Mouse (Mus musculus) hindbrain, embryonic 13.5 days (tissue): ENCODE data around the gene Rhot2. TPM values are rescaled to one million over a fixed set of nuclear protein-coding genes. Genes with fewer than 3 reads are reported as not detected.

Experiments used
- ATAC-seq: fragments of 200-750 bp; cut with Nextera tagmentation; 2 replicates; pipeline ENCODE4 v1.8.0; 2017; ENCODE audit warnings: moderate TSS enrichment; ENCODE audit not compliant: low FRiP score
- H3K27ac ChIP-seq: fragments of 300-500 bp; sonication (generic); 2 replicates; pipeline ENCODE4 v1.5.1; 2015; ENCODE audit warnings: inconsistent platforms, mild to moderate bottlenecking, moderate library complexity
- H3K27me3 ChIP-seq: fragments of 300-500 bp; sonication (generic); 2 replicates; pipeline ENCODE4 v1.6.1; 2015; ENCODE audit warnings: mild to moderate bottlenecking, inconsistent platforms
- H3K36me3 ChIP-seq: fragments of 300-500 bp; sonication (generic); 2 replicates; pipeline ENCODE4 v1.6.1; 2015; ENCODE audit warnings: mild to moderate bottlenecking, inconsistent platforms
- H3K4me1 ChIP-seq: fragments of 300-500 bp; sonication (generic); replicated peaks from 2 replicates; pipeline ENCODE4 v1.6.1; 2015; ENCODE audit warnings: inconsistent platforms
- H3K4me2 ChIP-seq: fragments of 300-500 bp; sonication (generic); 2 replicates; pipeline ENCODE4 v1.6.1; 2015; ENCODE audit warnings: inconsistent platforms, mild to moderate bottlenecking, moderate library complexity
- H3K4me3 ChIP-seq: fragments of 300-500 bp; sonication (generic); 2 replicates; pipeline ENCODE4 v1.5.1; 2015; ENCODE audit warnings: mild to moderate bottlenecking, inconsistent platforms
- H3K9ac ChIP-seq: fragments of 300-500 bp; sonication (generic); 2 replicates; pipeline ENCODE4 v1.6.1; 2015; ENCODE audit warnings: mild to moderate bottlenecking, inconsistent platforms
- H3K9me3 ChIP-seq: fragments of 300-500 bp; sonication (generic); 2 replicates; pipeline ENCODE4 v1.6.1; 2016; ENCODE audit warnings: inconsistent platforms
- WGBS: fragments of 180-500 bp; shearing (Covaris S2); methylation state at CpG from one replicate; pipeline ENCODE4 v1.1.7; 2015; 5-methylcytosine and 5-hydroxymethylcytosine counted together
- polyA plus RNA-seq: library from polyadenylated mRNA; unstranded; fragments of >200 nt; fragmentation: Nextera tagmentation; extraction: Ambion mirVana; gene quantifications from 2 replicates; pipeline ENCODE4 v1.2.1, GENCODE M21; 2015

The Rhot2 gene
- 14.5 and 15.9 TPM in 2 replicates for polyA plus RNA-seq

DNA sequence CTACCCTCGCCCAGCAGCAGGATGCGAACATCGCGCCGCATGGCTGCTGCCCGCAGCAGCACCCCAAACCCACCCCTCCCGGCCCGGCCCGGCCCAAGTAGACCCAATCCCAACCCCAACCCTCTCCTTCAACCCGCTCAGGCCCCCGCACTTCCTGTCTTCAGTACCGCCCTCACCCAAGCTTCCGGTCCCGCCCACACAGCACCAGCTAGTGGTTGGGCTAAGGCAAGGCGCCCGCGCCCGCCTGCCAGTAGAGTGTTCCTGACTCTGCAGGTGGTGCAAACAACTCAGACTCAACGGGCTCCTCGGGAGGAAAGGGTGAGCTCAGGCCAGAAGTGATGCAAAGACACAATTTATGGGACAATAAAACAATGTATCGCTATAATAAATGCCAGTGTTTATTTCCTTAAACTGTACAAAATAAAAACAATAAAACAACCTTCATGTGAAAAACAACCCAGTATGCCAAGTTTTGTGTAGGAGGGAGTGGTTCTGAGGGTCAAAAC lies at the start of gene Rhot2:
Gene Rhot2 (minus strand): TSS at position 456 of the 506 bp plus-strand sequence.
- no peaks in the 10 kb centered on the region for H3K9me3 ChIP-seq
- H3K4me3 ChIP-seq: peak within 1 kb of the TSS; percentile 90
- no peaks in the 10 kb centered on the region for H3K27me3 ChIP-seq
- ATAC-seq: peak; percentile 91
- peaks cover 61% of the 10 kb centered on the region for H3K36me3 ChIP-seq
- 1% methylated on average over 21 of the region's 21 CpGs for WGBS
- peak within 1 kb of the TSS; percentile 88 for H3K9ac ChIP-seq
- H3K4me1 ChIP-seq: peaks cover 18% of the 10 kb centered on the region
- peak within 1 kb of the TSS; percentile 79 for H3K27ac ChIP-seq
- peak within 1 kb of the TSS; percentile 96 for H3K4me2 ChIP-seq

DNA sequence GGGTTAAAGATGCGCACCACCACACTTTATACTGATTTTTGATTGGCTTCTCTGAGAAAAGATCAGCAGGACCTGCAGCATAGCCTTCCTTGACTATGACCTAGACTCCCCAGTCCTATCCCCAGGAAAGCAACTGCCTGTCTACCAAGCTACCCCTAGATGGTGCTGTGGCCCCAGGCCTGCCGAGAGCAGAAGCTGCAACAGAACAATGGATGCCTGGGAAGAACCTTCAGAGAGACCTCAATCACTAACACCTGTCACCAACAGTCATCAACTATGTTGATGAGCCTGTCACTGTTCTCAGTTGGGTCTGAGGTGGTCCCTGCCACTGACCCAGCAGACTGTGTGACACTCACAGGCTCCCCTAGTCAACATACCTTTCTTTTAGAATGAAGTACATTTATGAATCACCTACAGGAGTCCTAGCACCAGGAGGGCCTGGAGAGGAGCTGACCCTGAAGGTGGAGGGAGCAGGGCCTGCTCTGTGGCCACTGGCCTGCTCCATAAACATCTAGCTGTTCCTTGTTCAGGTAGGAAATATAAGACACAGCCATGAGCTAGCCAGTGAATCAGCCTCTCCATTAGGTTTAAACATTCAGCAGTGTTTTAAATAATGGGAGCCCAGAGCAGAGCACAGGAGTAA lies 49.4 kb upstream of the Rhot2 start:
- Histone ChIP-seq H3K27me3 (no peaks in the 10 kb centered on the region), H3K36me3 (peaks cover 18% of the 10 kb centered on the region), H3K9ac (peak overlapping the region; percentile 26; the same call in 1 of the 2 replicates), H3K4me1 (peaks cover 16% of the 10 kb centered on the region), H3K4me3 (no peak overlapping the region), H3K4me2 (no peak overlapping the region), H3K27ac (peak overlapping the region; percentile 77), H3K9me3 (no peaks in the 10 kb centered on the region)
- WGBS: 33% methylated on average over 2 of the region's 2 CpGs
- peak; percentile 74 for ATAC-seq

DNA sequence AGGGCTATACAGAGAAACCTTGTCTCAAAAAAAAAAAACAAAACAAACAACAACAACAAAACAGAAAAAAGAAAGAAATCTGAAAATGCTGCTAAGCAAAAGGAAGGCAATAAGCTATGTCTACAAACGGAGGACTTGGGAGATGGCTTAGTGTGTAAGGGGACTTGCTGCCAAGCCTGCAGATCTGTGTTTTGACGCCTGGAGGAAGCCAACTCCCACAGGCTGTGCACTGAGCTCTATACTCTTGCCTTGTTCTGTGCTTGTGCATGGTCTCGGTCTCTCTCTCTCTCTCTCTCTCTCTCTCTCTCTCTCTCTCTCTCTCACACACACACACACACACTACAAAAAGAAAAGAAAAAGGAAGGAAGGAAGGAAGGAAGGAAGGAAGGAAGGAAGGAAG lies 44.2 kb upstream of the Rhot2 start:
- Histone ChIP-seq H3K9ac (no peak overlapping the region), H3K4me2 (no peak overlapping the region), H3K27me3 (no peaks in the 10 kb centered on the region), H3K4me1 (peaks cover 7% of the 10 kb centered on the region; the same call in 1 of the 2 replicates), H3K36me3 (peaks cover 52% of the 10 kb centered on the region), H3K9me3 (no peaks in the 10 kb centered on the region), H3K27ac (no peak overlapping the region), H3K4me3 (no peak overlapping the region)
- 83% methylated on average over 3 of the region's 3 CpGs for WGBS
- ATAC-seq: no peak

DNA sequence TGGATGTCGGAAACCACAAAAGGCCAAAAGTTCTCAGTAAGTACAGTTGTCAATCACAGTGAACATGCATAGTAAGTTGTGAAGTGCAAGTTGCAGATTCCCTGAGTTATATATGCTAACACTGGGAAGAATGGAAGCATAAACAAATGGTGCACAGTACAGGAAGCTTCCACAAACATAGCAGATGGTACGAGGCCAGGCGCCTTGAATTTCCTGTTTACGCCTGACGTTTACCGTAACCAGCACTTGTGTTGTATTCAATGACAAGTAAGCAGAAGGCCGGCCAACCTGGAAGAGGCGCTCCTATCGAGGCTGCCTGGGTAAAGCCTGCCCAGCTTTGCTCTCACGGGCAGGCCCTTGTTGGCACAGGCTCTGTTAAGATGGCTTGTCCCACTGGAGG lies 42.8 kb upstream of the Rhot2 start:
- Histone ChIP-seq H3K27ac (no peak overlapping the region), H3K4me1 (peaks cover 7% of the 10 kb centered on the region; the same call in 1 of the 2 replicates), H3K9me3 (no peaks in the 10 kb centered on the region), H3K27me3 (no peaks in the 10 kb centered on the region), H3K4me3 (no peak overlapping the region), H3K9ac (no peak overlapping the region), H3K36me3 (peaks cover 66% of the 10 kb centered on the region), H3K4me2 (no peak overlapping the region)
- no peak for ATAC-seq
- WGBS: 93% methylated on average over 10 of the region's 10 CpGs

DNA sequence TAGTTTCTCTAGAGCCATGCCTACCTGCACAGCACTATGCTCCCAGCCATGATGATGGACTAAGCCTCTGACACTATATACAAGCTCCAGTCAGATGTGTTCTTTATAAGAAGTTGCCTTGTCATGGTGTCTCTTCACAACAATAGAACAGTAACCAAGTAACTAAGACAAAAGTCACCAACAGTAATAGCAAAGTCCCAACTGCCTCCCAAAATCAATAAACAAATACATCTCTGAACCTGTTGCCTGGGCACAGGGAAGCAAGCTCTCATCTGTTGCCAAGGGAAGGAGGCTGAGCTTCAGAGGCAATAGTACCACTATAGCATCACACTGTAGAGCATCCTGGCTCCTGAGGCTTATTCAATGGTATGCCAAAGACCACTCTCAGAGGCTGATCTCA lies 42.2 kb upstream of the Rhot2 start:
- Histone ChIP-seq H3K27ac (no peak overlapping the region), H3K4me1 (peaks cover 7% of the 10 kb centered on the region), H3K9ac (no peak overlapping the region), H3K4me2 (no peak overlapping the region), H3K9me3 (no peaks in the 10 kb centered on the region), H3K27me3 (no peaks in the 10 kb centered on the region), H3K4me3 (no peak overlapping the region), H3K36me3 (peaks cover 70% of the 10 kb centered on the region)
- ATAC-seq: no peak

DNA sequence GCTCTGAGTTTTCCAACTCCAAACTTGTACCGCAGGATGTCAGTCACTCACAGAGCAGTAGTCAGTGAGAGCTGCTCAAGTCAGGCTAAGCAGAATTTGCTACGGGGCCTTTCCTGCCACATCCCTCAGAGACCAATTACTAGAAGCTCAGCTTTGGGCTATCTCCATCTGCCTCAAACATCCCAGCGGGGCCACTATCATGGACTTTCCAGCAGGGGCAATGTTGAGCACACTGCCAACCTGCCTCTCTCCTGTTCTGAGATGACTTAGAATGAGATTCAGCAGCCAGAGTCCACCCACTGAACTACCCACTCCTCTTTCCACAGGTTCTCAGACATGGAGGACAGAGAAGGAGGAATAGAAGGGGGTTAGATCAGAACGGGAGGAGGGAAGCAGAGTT lies 41.0 kb upstream of the Rhot2 start:
- no peaks in the 10 kb centered on the region for H3K9me3 ChIP-seq
- no peak overlapping the region for H3K9ac ChIP-seq
- peaks cover 67% of the 10 kb centered on the region for H3K36me3 ChIP-seq
- ATAC-seq: no peak
- H3K4me1 ChIP-seq: peaks cover 19% of the 10 kb centered on the region
- 68% methylated on average over 4 of the region's 4 CpGs for WGBS
- no peak overlapping the region for H3K27ac ChIP-seq
- no peak overlapping the region for H3K4me2 ChIP-seq
- H3K4me3 ChIP-seq: no peak overlapping the region
- H3K27me3 ChIP-seq: no peaks in the 10 kb centered on the region

DNA sequence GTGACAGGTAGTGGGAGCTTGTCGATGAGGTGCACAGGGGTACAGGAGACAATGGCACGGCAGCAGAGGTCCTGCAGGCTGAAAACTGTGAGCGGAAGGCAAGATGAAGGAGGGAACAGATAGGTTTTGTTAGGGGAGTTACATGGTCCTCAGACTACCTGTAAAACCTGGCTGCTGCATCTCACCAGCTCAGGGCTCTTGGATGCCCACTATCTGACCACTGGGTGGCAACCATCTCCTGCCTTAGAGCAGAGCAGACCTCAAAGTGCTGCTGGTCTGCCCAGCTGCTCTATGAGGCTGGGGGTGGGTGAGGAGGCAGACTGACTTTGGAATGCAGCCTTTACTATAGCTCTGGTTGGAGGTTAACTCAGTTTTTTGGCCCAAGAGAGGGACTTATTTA lies 39.2 kb upstream of the Rhot2 start:
- H3K4me2 ChIP-seq: no peak overlapping the region
- H3K36me3 ChIP-seq: peaks cover 58% of the 10 kb centered on the region
- no peak for ATAC-seq
- H3K9me3 ChIP-seq: no peaks in the 10 kb centered on the region
- whole genome bisulfite sequencing: 96% methylated on average over 3 of the region's 3 CpGs
- no peak overlapping the region for H3K4me3 ChIP-seq
- peaks cover 29% of the 10 kb centered on the region for H3K4me1 ChIP-seq
- H3K9ac ChIP-seq: no peak overlapping the region
- H3K27ac ChIP-seq: no peak overlapping the region
- no peaks in the 10 kb centered on the region for H3K27me3 ChIP-seq

DNA sequence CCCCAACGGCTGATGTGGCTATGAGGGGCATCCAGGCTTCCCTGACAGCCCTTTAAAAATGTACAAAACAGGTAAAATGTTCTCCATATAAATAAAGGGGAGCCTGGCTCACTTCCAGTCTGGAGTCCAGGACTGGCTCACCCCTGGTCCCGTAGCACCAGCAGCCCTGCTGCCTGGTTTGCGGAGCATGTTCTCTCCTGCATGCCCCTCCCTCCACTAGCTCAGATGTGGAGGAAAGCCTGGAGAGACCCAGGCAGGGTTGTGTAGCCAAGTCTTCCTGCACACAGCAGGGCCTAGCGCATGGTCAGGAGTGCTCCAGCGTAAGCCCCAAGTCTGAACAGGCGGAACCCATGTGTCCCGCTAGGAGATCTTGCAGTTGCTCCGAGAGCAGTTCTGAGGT lies 38.6 kb upstream of the Rhot2 start:
- Histone ChIP-seq H3K27me3 (no peaks in the 10 kb centered on the region), H3K4me2 (no peak overlapping the region), H3K9ac (0 out of 2 replicates have a peak overlapping the region, but pooled peaks have one; percentile 35), H3K4me1 (peaks cover 29% of the 10 kb centered on the region), H3K4me3 (no peak overlapping the region), H3K9me3 (no peaks in the 10 kb centered on the region), H3K36me3 (peaks cover 58% of the 10 kb centered on the region), H3K27ac (0 out of 2 replicates have a peak overlapping the region, but pooled peaks have one; percentile 15)
- ATAC-seq: no peak
- WGBS: 80% methylated on average over 8 of the region's 8 CpGs

DNA sequence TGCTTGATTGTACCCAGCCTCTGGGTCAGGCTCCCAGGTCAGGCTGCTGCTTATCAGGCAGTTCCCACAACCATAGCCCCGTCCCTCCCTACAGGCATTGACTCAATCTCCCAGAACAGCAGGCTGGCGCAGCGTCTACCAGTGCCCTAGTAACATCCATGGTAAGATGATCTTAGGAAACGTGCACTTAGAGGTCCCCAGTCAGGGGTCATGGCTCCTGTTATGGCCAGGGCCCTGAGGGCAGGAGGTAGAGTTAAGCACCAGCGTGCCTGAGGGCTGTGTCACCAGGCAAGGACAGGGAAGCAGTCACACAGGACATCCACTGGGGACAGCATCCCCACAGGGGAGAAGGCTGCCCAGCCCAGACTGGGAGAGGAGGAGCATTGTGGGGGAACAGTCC lies 37.7 kb upstream of the Rhot2 start:
- no peak overlapping the region for H3K4me2 ChIP-seq
- H3K36me3 ChIP-seq: peaks cover 56% of the 10 kb centered on the region
- H3K4me3 ChIP-seq: no peak overlapping the region
- ATAC-seq: no peak
- H3K4me1 ChIP-seq: peaks cover 31% of the 10 kb centered on the region
- H3K27ac ChIP-seq: peak overlapping the region; percentile 46; the same call in 1 of the 2 replicates
- 30% methylated on average over 5 of the region's 5 CpGs for WGBS
- no peaks in the 10 kb centered on the region for H3K27me3 ChIP-seq
- no peaks in the 10 kb centered on the region for H3K9me3 ChIP-seq
- H3K9ac ChIP-seq: no peak overlapping the region

DNA sequence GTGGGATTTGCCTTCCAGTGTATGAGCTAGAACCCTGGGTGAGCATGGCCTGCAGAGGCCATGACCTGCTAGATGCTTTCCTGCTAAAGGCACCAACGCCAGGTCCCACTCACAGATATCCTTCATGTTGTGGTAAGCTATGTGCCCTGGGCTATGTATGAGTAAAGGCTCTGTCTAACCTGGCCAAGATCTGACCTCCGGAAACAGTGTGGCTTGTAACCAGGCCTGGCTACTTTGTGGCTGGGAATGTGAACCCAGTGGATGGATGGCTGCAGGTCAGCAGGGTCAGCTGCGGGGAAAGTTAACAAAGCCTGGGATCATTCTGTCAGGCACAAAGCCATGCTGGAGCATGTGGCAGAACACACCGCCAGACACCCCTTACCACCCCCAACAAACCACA lies 37.0 kb upstream of the Rhot2 start:
- Histone ChIP-seq H3K4me2 (no peak overlapping the region), H3K9me3 (no peaks in the 10 kb centered on the region), H3K4me3 (no peak overlapping the region), H3K9ac (no peak overlapping the region), H3K4me1 (peaks cover 37% of the 10 kb centered on the region), H3K36me3 (peaks cover 54% of the 10 kb centered on the region), H3K27ac (peak overlapping the region; percentile 46), H3K27me3 (no peaks in the 10 kb centered on the region)
- no peak for ATAC-seq
- WGBS: 15% methylated on average over 4 of the region's 4 CpGs

DNA sequence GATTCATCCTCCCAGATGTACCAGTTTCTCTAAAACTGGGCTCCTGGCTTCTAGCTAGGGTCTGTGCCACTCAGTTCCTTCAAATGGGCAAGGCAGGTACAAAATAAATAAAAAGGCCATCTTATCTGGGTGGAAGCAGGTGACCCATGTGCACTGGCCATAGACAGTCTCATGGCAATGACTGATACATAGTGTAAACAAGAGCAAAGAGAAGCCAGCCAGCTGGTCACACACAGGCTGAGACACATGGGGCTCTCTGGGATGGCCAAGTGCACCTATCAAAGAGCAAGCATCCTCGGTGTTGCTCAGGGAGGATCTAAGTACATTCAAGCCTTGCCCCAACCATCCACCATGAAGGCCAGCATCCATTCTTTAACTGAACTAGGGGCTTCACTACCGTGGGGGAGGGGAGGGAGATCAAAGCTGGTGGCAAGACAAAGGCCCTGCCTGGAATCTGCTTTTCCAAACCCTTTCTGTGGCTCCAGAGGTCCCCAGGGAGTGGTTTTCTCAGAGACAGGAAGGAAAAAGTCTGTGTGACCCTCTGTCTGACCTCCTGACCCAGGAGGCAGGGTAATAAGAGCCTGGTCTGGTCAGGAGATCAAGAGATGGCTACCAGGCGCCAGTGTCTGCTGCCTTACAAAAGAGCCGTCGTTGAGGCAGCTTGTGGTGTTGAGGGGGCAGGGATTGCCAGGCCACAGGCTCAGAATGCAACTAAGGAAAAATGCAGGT lies 36.4 kb upstream of the Rhot2 start:
- peaks cover 44% of the 10 kb centered on the region for H3K4me1 ChIP-seq
- peak overlapping the region; percentile 46 for H3K27ac ChIP-seq
- peaks cover 54% of the 10 kb centered on the region for H3K36me3 ChIP-seq
- WGBS: 4% methylated on average over 5 of the region's 5 CpGs
- H3K4me2 ChIP-seq: no peak overlapping the region
- ATAC-seq: no peak
- no peaks in the 10 kb centered on the region for H3K27me3 ChIP-seq
- H3K9ac ChIP-seq: 0 out of 2 replicates have a peak overlapping the region, but pooled peaks have one; percentile 0
- no peaks in the 10 kb centered on the region for H3K9me3 ChIP-seq
- H3K4me3 ChIP-seq: no peak overlapping the region

DNA sequence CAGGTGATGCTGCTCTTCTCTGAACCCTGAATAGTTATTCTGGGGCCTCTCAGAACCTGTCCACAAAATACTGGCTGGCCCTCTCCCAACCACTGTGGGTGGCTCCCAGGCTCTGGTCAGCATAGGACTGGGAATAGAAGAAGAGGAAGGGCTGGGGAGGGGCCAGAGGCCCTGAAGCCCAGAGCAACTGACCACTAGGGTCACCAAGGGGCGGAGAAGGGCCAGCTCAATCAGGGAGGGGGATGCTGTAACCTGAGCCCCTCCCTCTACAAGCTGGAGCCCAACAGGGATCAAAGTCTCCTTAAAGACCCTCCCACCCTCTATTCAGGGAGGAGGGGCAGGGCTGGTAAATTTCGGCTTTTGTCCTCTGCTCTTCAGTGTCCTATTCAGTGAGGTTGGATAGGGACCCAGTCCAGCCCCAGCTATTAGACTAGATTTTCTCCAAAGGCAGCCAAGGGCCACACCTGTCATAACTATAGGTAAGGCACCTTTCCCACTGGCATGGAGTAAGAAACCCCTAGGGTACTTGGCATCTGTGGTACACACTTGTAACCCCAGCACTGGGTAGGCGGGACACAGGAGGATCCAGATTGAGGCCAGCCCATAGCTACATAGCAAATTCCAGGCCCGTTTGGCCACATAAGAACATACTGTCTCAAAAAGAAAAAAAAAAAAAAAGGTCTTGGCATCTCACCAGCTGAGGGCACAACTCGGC lies 35.7 kb upstream of the Rhot2 start, which contains the start of gene Wfikkn1:
Gene Wfikkn1 (minus strand): TSS at position 663 of the 715 bp plus-strand sequence.
- peaks cover 54% of the 10 kb centered on the region for H3K36me3 ChIP-seq
- H3K9ac ChIP-seq: 0 out of 2 replicates have a peak within 1 kb of the TSS, but pooled peaks have one; percentile 0

More for the DNA sequence above, 35.7 kb upstream of the Rhot2 start, which contains the start of gene Wfikkn1:
- 22% methylated on average over 5 of the region's 5 CpGs for WGBS
- Histone ChIP-seq H3K27me3 (no peaks in the 10 kb centered on the region), H3K9me3 (no peaks in the 10 kb centered on the region), H3K4me2 (no peak within 1 kb of the TSS), H3K4me3 (no peak within 1 kb of the TSS), H3K27ac (peak within 1 kb of the TSS; percentile 46), H3K4me1 (peaks cover 41% of the 10 kb centered on the region)
- ATAC-seq: no peak
